Mouse (Mus musculus): ENCODE data around the gene Kcnt2. TPM values are rescaled to one million over a fixed set of nuclear protein-coding genes. Genes with fewer than 3 reads are reported as not detected.

Kcnt2 gene
- polyA plus RNA-seq (2012; ENCODE audit: insufficient read depth, insufficient read length, missing spikeins): 0.16 and 0.25 TPM in 2 replicates

DNA sequence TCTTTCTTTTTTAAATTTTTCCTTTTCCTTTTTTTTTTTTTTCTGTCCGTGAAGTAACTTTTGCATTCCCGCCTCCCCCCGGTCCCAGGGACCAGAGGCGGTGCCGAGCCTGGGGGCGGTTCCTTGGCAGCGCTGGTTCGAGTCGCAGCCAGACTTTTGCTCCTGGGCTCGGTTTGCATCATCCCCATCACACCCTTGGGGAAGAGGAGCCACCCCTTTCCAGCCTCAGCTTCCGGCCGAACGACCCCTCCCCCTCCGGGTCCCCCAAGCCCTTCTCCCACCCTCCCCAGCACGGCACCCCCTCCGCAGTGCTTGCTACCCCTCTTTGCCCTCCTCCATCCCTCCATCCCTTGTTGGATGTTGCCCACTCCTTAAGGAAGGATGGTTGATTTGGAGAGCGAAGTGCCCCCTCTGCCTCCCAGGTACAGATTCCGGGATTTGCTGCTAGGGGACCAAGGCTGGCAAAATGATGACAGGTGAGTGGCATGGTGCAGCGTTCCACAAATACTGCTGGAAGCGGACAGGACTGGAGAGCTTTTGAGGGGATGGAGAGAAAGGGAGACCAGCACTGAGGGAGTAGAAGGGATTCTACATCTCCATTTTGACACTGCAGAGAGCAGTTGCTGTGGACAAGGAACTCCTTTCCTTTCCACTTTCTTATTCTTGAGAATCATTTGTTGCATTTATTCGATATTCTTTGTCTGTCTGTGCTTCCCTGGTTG is at the start of gene Kcnt2:
TSS of gene Kcnt2 (plus strand) at position 283 of the 722 bp plus-strand sequence.
- H3K4me3 ChIP-seq (ENCODE audit: insufficient read depth, low read depth, low read length): peak within 1 kb of the TSS; percentile 35
- H3K27ac ChIP-seq (replicated peaks; ENCODE audit: low read depth, low read length): no peak within 1 kb of the TSS
- no peaks in the 10 kb centered on the region for H3K4me1 ChIP-seq (ENCODE audit: control insufficient read depth, insufficient read depth, insufficient read length, low read length)

DNA sequence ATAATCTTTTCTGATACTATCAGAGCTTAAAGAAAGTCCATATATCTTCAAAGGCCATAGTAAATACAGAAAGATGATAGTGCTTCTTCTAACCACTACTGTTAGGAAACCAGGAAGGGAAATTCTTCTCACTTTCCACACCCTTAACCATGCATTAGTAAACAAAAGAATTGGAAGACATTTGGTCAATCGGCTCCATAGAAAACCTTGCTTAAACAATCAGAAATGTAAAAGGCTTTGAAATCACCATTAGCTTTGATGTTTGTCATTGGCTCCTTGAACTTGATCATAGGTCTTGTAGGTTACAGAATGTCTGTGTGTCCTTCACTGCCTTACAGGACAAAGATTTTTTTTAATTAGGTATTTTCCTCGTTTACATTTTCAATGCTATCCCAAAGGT is 40.6 kb upstream of the Kcnt2 start:
- no peak overlapping the region for H3K4me3 ChIP-seq (ENCODE audit: insufficient read depth, low read depth, low read length)
- no peaks in the 10 kb centered on the region for H3K4me1 ChIP-seq (ENCODE audit: control insufficient read depth, insufficient read depth, insufficient read length, low read length)
- H3K27ac ChIP-seq (replicated peaks; ENCODE audit: low read depth, low read length): no peak overlapping the region

DNA sequence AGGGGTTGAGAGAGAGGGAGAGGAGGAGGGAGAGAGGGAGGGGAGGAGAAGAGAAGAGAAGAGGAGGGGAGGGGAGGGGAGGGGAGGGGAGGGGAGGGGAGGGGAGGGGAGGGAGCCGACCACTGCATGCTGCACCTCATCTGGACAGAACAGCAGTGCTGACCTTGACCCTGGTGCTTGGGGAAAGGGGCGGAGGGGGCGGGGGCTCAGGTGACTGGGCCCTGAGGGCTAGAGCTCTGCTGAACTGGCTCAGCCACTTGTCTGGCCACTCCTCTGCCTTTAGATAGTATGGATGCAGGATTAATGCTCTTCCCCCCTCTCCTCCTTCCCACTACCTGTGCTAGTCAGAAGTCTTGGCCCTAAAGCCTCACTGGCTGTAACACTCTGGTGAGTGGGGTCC is 20.7 kb upstream of the Kcnt2 start:
- H3K27ac ChIP-seq (replicated peaks; ENCODE audit: low read depth, low read length): no peak overlapping the region
- no peak overlapping the region for H3K4me3 ChIP-seq (ENCODE audit: insufficient read depth, low read depth, low read length)
- H3K4me1 ChIP-seq (ENCODE audit: control insufficient read depth, insufficient read depth, insufficient read length, low read length): no peaks in the 10 kb centered on the region

DNA sequence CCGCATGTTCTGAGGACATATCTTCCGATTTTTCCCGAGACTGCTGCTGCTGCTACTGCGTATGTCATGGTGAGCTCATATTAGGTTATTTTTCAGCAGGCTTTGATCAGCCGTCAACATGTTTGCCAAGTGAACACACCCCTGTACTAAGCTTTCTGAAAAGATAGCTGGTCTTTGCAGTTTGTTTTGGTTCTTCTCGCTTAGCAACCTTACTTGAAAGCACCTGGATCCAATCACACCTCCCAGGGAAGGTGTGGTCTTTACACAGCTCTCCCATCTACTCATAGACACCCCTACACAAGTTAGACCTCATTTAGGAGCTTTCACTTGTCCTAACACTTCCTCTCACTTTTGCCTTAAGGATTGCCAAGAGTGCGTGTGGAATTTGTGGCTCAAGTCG is 19.3 kb upstream of the Kcnt2 start:
- H3K4me3 ChIP-seq (ENCODE audit: insufficient read depth, low read depth, low read length): no peak overlapping the region
- no peak overlapping the region for H3K27ac ChIP-seq (replicated peaks; ENCODE audit: low read depth, low read length)
- H3K4me1 ChIP-seq (ENCODE audit: control insufficient read depth, insufficient read depth, insufficient read length, low read length): no peaks in the 10 kb centered on the region

DNA sequence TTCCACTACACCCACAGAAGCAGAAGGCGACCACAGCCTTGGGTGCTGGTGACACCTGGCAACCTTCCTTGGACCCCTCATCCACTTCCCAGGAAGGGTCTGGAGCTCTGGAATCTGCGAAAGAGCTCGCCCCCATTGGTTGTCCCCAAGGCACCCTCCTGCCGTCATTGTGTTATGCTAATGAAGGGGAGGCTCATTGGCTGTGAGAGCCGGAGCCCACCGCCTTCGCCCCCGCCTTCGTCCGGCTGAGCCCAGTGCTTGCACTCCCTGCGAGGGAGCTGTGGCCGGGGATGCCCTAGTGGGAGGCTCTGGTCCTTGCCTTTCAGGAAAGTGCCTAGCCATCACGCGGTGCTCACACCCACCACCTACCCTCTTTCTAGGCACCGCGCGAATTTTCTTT is 493 bp upstream of the Kcnt2 start:
- no peak overlapping the region for H3K27ac ChIP-seq (replicated peaks; ENCODE audit: low read depth, low read length)
- H3K4me1 ChIP-seq (ENCODE audit: control insufficient read depth, insufficient read depth, insufficient read length, low read length): no peaks in the 10 kb centered on the region
- H3K4me3 ChIP-seq (ENCODE audit: insufficient read depth, low read depth, low read length): peak overlapping the region; percentile 35

DNA sequence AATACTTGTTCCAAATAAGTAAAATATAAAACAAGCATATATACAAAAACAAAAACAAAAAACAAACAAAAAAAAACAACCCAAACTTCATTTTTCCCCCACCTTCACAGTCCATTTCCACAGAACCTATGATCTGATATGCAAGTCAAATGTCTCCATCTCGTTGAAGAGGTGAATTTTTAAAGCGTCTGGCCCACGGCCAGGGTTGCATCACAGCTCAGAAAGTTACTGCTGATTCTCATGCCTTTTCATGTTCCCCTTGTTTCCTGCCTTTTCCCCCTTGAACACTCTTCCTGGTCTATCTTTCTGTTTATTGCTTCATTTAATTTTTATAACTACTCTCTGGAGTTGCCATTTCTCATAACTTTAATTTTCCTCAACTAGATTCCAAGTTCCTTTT is 18.7 kb downstream of the Kcnt2 start:
- Histone ChIP-seq H3K4me1 (ENCODE audit: control insufficient read depth, insufficient read depth, insufficient read length, low read length) (no peaks in the 10 kb centered on the region), H3K27ac (replicated peaks; ENCODE audit: low read depth, low read length) (no peak overlapping the region), H3K4me3 (ENCODE audit: insufficient read depth, low read depth, low read length) (no peak overlapping the region)

DNA sequence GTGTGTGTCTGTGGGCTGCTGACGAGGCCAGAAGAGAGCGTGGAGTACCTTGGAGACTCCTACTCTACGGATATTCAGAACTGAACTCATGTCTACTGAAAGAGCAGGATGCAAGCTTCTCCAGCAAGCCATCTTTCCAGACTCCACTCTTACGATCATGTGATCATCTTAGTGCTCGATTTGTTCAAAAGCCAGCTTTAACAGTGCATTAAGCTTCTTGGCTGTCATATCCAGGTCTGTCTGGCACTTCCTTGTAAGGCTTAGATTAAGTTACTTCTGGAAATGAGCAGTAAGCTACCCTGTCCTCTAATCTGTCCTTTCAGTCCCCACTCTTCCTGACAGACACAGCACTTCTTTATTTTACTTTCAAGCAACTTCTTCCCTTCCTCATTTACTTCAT is 20.1 kb downstream of the Kcnt2 start:
- Histone ChIP-seq H3K27ac (replicated peaks; ENCODE audit: low read depth, low read length) (no peak overlapping the region), H3K4me1 (ENCODE audit: control insufficient read depth, insufficient read depth, insufficient read length, low read length) (no peaks in the 10 kb centered on the region), H3K4me3 (ENCODE audit: insufficient read depth, low read depth, low read length) (no peak overlapping the region)

DNA sequence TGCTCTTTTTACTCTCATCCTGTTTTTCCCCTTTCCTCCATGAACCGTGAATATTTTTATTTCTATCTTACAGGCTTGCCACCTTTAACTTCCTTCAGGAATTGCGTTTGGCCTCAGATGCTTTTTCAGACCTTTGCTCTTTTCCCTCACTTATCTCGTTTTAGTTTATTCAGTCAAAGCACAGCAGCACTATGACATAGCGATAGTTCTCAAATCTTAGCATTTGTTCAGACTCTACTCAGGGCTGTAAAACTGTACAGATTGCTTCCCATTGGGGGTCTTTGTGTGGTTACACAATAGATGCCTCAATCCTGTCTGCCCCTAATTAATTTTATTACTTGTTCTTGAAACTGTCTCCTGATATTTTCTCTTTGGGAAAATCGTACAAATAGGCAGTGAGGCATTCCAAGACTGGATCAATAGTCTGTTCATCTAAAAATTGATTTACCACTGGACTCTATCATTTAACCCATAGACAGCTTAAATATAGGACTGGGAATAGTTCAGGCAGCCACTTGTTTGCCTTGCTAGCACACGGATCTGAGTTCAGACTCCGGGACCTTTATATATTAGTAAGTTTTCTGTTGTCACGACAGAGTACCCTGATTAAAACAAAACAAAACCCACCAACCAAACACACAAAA is 20.8 kb downstream of the Kcnt2 start:
- H3K4me1 ChIP-seq (ENCODE audit: control insufficient read depth, insufficient read depth, insufficient read length, low read length): no peaks in the 10 kb centered on the region
- H3K27ac ChIP-seq (replicated peaks; ENCODE audit: low read depth, low read length): no peak overlapping the region
- no peak overlapping the region for H3K4me3 ChIP-seq (ENCODE audit: insufficient read depth, low read depth, low read length)

DNA sequence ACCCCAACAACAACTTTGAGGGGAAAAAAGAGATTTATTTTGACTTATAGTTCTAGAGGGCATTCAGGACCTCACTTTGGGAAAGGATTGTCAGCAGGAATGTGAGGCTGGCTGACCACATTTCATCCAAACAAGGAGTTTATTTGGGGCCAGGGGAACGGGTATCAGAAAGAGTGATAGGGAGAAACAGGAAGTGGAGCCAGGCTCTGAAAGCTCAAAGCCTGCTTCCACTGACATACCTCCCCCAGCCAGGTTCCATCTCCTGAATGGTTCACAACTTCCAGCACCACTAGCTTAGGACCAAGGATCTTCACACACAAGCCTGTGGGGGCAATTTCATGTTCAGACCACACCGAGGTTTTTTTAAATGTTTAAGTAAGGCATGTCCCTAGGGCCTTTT is 21.3 kb downstream of the Kcnt2 start:
- no peak overlapping the region for H3K27ac ChIP-seq (replicated peaks; ENCODE audit: low read depth, low read length)

DNA sequence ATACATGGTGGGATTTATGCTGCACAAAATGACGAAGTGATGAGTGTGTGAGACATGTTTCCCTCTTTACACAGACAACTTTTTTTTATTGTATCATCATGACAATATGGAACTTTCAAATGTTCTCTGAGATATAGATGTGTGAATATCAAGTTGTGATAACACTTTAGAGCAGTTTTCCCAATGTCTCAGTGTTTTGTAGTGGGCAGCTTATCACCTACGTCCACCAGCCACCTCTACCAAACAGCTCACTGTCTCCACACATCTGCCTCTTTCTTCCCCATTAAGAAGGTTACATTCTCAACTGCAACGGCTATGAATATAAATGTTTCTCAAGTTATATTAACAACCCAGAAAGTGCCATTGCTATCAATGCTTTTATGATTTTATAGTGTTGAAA is 27.7 kb downstream of the Kcnt2 start:
- no peaks in the 10 kb centered on the region for H3K4me1 ChIP-seq (ENCODE audit: control insufficient read depth, insufficient read depth, insufficient read length, low read length)
- no peak overlapping the region for H3K4me3 ChIP-seq (ENCODE audit: insufficient read depth, low read depth, low read length)
- H3K27ac ChIP-seq (replicated peaks; ENCODE audit: low read depth, low read length): no peak overlapping the region

More for the DNA sequence above, 21.3 kb downstream of the Kcnt2 start:
- Histone ChIP-seq H3K4me3 (ENCODE audit: insufficient read depth, low read depth, low read length) (no peak overlapping the region), H3K4me1 (ENCODE audit: control insufficient read depth, insufficient read depth, insufficient read length, low read length) (no peaks in the 10 kb centered on the region)

DNA sequence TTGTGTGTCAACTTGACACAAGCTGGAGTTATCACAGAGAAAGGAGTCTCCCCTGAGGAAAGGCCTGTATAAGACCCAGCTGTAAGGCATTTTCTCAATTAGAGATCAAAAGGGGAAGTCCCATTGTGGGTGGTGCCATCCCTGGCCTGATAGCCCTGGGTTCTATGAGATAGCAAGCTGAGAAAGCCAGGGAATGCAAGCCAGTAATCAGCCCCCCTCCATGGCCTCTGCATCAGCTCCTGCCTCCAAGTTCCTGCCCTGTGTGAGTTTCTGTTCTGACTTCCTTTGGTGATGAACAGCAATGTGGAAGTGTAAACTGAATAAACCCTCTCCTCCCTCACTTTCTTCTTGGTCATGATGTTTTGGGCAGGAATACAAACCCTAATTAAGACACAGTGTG is 29.9 kb downstream of the Kcnt2 start:
- Histone ChIP-seq H3K4me1 (ENCODE audit: control insufficient read depth, insufficient read depth, insufficient read length, low read length) (no peaks in the 10 kb centered on the region), H3K4me3 (ENCODE audit: insufficient read depth, low read depth, low read length) (no peak overlapping the region), H3K27ac (replicated peaks; ENCODE audit: low read depth, low read length) (no peak overlapping the region)

DNA sequence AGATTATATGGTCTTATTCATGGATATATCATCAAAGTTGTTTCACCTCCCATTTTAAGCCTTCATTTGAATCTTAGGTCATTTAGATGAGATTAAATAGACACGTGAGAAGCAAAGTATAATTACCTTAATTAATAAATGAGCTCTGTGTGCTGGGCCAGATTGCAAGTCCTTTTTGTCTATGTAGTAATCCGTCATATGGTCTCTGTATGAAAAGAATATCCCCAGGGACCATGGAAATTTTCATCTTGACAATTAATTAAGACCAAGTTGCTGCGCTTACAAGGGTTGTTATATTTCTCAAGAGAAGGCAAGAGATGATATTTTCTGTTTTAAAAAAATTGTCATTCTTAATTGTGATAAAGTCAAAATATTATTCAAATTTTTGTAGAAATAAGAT is 47.2 kb downstream of the Kcnt2 start:
- Histone ChIP-seq H3K27ac (replicated peaks; ENCODE audit: low read depth, low read length) (no peak overlapping the region), H3K4me1 (ENCODE audit: control insufficient read depth, insufficient read depth, insufficient read length, low read length) (no peaks in the 10 kb centered on the region), H3K4me3 (ENCODE audit: insufficient read depth, low read depth, low read length) (no peak overlapping the region)

DNA sequence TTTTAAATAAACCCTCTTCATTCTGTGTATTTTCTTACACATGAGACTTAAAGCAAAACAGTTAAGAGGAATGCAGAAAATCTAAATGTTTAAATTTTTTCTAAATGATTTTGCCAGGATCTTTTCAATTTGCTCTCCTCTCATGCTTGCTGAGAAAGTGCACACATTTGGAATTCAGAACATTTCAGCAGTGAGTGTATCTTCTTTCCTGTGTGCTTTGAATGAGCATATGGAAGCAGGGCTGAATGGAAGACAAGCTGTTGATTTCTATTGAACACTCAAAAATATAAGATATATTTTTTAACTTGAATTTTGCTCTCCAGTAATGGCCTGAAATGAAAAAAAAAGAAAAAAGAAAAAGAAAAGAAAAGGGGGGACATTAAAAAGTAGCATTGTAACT is 49.5 kb downstream of the Kcnt2 start:
- no peaks in the 10 kb centered on the region for H3K4me1 ChIP-seq (ENCODE audit: control insufficient read depth, insufficient read depth, insufficient read length, low read length)
- no peak overlapping the region for H3K27ac ChIP-seq (replicated peaks; ENCODE audit: low read depth, low read length)
- no peak overlapping the region for H3K4me3 ChIP-seq (ENCODE audit: insufficient read depth, low read depth, low read length)

DNA sequence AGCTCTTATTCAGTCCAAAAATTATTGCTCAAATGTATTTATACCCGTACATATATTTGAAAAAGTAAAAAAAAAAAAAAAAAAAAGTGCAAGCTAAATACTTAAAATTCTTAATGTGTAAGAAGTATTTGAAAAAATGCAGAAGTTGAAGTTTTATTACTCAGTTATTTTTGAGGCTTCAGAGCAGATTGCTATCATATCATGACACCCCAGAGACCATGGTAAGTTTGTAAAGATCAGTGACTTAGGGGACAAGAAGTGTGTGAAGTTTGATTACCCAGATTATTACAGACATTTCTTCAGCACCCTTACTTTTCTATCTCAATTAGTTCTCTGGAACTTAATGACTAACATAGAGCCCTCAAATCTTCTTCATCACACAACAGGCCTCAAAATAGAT is 58.3 kb downstream of the Kcnt2 start:
- Histone ChIP-seq H3K4me3 (ENCODE audit: insufficient read depth, low read depth, low read length) (no peak overlapping the region), H3K4me1 (ENCODE audit: control insufficient read depth, insufficient read depth, insufficient read length, low read length) (no peaks in the 10 kb centered on the region), H3K27ac (replicated peaks; ENCODE audit: low read depth, low read length) (no peak overlapping the region)

DNA sequence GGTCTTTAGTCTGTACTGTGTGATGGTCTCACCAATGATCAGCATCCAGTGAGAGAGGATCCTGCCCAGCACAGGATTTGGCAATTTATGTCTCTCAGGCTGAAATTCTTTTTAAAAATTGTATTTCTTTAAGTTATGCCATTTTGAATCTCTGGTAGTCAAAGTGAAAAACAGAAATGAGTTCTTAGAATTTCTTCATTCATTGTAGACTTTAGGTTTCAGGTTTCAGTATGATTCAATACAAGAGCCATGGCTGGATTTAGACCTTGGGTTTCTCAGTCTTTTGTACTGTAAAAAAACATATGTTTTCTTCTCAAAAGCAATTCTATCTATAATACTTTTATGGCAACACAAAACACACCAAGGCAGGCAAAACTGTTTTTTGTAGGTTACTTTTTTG is 59.4 kb downstream of the Kcnt2 start:
- no peak overlapping the region for H3K4me3 ChIP-seq (ENCODE audit: insufficient read depth, low read depth, low read length)
- no peak overlapping the region for H3K27ac ChIP-seq (replicated peaks; ENCODE audit: low read depth, low read length)
- no peaks in the 10 kb centered on the region for H3K4me1 ChIP-seq (ENCODE audit: control insufficient read depth, insufficient read depth, insufficient read length, low read length)

DNA sequence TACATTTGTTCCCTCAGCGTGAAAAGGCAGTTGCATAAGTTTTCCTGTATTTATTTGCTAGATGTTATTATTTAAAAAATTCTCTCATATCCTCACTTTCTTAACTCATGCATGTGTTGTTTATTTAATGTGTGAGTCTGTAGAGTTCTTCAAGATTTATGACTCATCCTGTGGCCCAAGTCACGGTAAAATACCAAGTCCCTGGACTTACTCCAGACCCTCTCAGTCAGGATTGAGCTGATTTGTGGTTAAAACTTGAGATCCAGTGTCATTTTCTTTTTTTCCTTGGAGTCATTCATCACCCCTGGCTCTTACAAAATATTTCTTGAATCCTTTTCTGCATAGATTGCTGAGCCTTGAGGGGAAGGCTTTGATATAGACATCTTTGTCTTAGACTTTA is 60.4 kb downstream of the Kcnt2 start:
- Histone ChIP-seq H3K27ac (replicated peaks; ENCODE audit: low read depth, low read length) (no peak overlapping the region), H3K4me1 (ENCODE audit: control insufficient read depth, insufficient read depth, insufficient read length, low read length) (no peaks in the 10 kb centered on the region), H3K4me3 (ENCODE audit: insufficient read depth, low read depth, low read length) (no peak overlapping the region)
